Mouse (Mus musculus) induced T-regulatory cell, adult 2 months (primary cell): ENCODE measurements around the gene Olfr638.
"Not testable (repeated sequence)": the region's sequence is repeated elsewhere in the genome, so short reads cannot be mapped to it uniquely, and the experiment has no call there.

Experiments
- DNase-seq: peaks from one replicate; pipeline ENCODE4 v3.0.0-alpha.2; 2012; ENCODE audit warnings: low read depth

Olfr638 gene

GRCm38 (mm10) chr7:103998446-103998845 lies at the start of gene Olfr638:
Olfr638 (plus strand) TSS chr7:103998746.
- no peak for DNase-seq

- DNase-seq: not testable (repeated sequence)
Observed at GRCm38 (mm10) chr7:103966873-103967272, 31.7 kb upstream of the Olfr638 start.

- DNase-seq: no peak
Observed at GRCm38 (mm10) chr7:103970852-103971251, 27.7 kb upstream of the Olfr638 start, which contains the start of gene Olfr635. Olfr635 (plus strand) TSS chr7:103971152.

- no peak for DNase-seq
Observed at GRCm38 (mm10) chr7:103971782-103972181, 26.8 kb upstream of the Olfr638 start.

- DNase-seq: no peak
Observed at GRCm38 (mm10) chr7:103999124-103999523, 578 bp downstream of the Olfr638 start.

- DNase-seq: no peak
Observed at GRCm38 (mm10) chr7:104017203-104017602, 18.7 kb downstream of the Olfr638 start, which contains the start of gene Olfr639. Olfr639 (minus strand) TSS chr7:104017303.

GRCm38 (mm10) chr7:104018953-104019352 lies 20.4 kb downstream of the Olfr638 start:
- DNase-seq: no peak

GRCm38 (mm10) chr7:104021651-104022050 lies 23.1 kb downstream of the Olfr638 start:
- DNase-seq: no peak

GRCm38 (mm10) chr7:104025473-104025872 lies 26.9 kb downstream of the Olfr638 start, which contains the start of gene Olfr640:
Olfr640 (minus strand) TSS chr7:104025573.
- no peak for DNase-seq

GRCm38 (mm10) chr7:104026978-104027377 lies 28.4 kb downstream of the Olfr638 start:
- no peak for DNase-seq

- no peak for DNase-seq
Observed at GRCm38 (mm10) chr7:104035145-104035544, 36.6 kb downstream of the Olfr638 start, which contains the start of gene Olfr641. Olfr641 (plus strand) TSS chr7:104035445.

GRCm38 (mm10) chr7:104050745-104051144 lies 52.2 kb downstream of the Olfr638 start:
- DNase-seq: no peak

- no peak for DNase-seq
Observed at GRCm38 (mm10) chr7:104052566-104052965, 54.0 kb downstream of the Olfr638 start, which contains the start of gene Olfr642. Olfr642 (minus strand) TSS chr7:104052666.
